Mouse (Mus musculus): ENCODE results near the gene Gp9. TPM values are rescaled to one million over a fixed set of nuclear protein-coding genes. Genes with fewer than 3 reads are reported as not detected.

Gp9 gene
- polyA plus RNA-seq, 2 experiments = 1.4 to 2.0 TPM

- WGBS = 42% methylated on average over 6 of the region's 6 CpGs
- H3K4me2 ChIP-seq (replicated peaks; ENCODE audit: low read depth, low read length, severe bottlenecking) = peak overlapping the region; percentile 71
- H3K36me3 ChIP-seq (ENCODE audit: control insufficient read depth, insufficient read depth, low read length) = peaks cover 14% of the 10 kb centered on the region
- DNase-seq (ENCODE audit: low spot score) = no peak
- no peaks in the 10 kb centered on the region for H3K27me3 ChIP-seq (ENCODE audit: control insufficient read depth, insufficient read depth, low read length)
- peaks cover 10% of the 10 kb centered on the region for H3K4me1 ChIP-seq (ENCODE audit: control insufficient read depth, insufficient read depth, low read length)
- ATAC-seq (ENCODE audit: low FRiP score, low read depth) = no peak
- no peak overlapping the region for H3K9ac ChIP-seq (ENCODE audit: low read depth, low read length, severe bottlenecking)
- peak overlapping the region; percentile 81 for H3K4me3 ChIP-seq (replicated peaks; ENCODE audit: low read length)
- H3K27ac ChIP-seq (replicated peaks; ENCODE audit: low read depth, low read length) = no peak overlapping the region
- no peak for TF ChIP-seq POLR2A (IDR thresholded peaks at IDR 0.05; ENCODE audit: borderline replicate concordance, extremely low read depth, insufficient read depth, insufficient read length)
- no peaks in the 10 kb centered on the region for H3K9me3 ChIP-seq (ENCODE audit: control insufficient read depth, low read length)
Measured at GRCm38 (mm10) chr6:87810311-87810710, 32.4 kb downstream of the Gp9 start.

- no peak for TF ChIP-seq POLR2A (IDR thresholded peaks at IDR 0.05; ENCODE audit: borderline replicate concordance, extremely low read depth, insufficient read depth, insufficient read length)
- under 1% methylated on average over 60 of the region's 77 CpGs for WGBS
- DNase-seq (ENCODE audit: low spot score) = peak; percentile 9
Measured at GRCm38 (mm10) chr6:87810713-87811669, 33.1 kb downstream of the Gp9 start.

GRCm38 (mm10) chr6:87811675-87812338, 33.9 kb downstream of the Gp9 start, which contains the start of gene Rab43:
TSS of gene Rab43 (minus strand) at chr6:87812164.
- TF ChIP-seq POLR2A (IDR thresholded peaks at IDR 0.05; ENCODE audit: borderline replicate concordance, extremely low read depth, insufficient read depth, insufficient read length) = no peak
- H3K9me3 ChIP-seq (ENCODE audit: control insufficient read depth, low read length) = no peaks in the 10 kb centered on the region
- peak within 1 kb of the TSS; percentile 81 for H3K4me3 ChIP-seq (replicated peaks; ENCODE audit: low read length)
- peaks cover 28% of the 10 kb centered on the region for H3K36me3 ChIP-seq (ENCODE audit: control insufficient read depth, insufficient read depth, low read length)
- H3K9ac ChIP-seq (ENCODE audit: low read depth, low read length, severe bottlenecking) = peak within 1 kb of the TSS; percentile 81
- peak within 1 kb of the TSS; percentile 71 for H3K4me2 ChIP-seq (replicated peaks; ENCODE audit: low read depth, low read length, severe bottlenecking)
- no peaks in the 10 kb centered on the region for H3K27me3 ChIP-seq (ENCODE audit: control insufficient read depth, insufficient read depth, low read length)
- H3K27ac ChIP-seq (replicated peaks; ENCODE audit: low read depth, low read length) = peak within 1 kb of the TSS; percentile 74
- ATAC-seq (ENCODE audit: low FRiP score, low read depth) = peak; percentile 95
- peaks cover 10% of the 10 kb centered on the region for H3K4me1 ChIP-seq (ENCODE audit: control insufficient read depth, insufficient read depth, low read length)
- peak; percentile 90 for DNase-seq (ENCODE audit: low spot score)
- 0% methylated on average over 30 of the region's 56 CpGs for WGBS

More at GRCm38 (mm10) chr6:87810713-87811669, 33.1 kb downstream of the Gp9 start:
- Histone ChIP-seq H3K9me3 (ENCODE audit: control insufficient read depth, low read length) (no peaks in the 10 kb centered on the region), H3K4me1 (ENCODE audit: control insufficient read depth, insufficient read depth, low read length) (peaks cover 10% of the 10 kb centered on the region), H3K9ac (ENCODE audit: low read depth, low read length, severe bottlenecking) (peak overlapping the region; percentile 81), H3K4me2 (replicated peaks; ENCODE audit: low read depth, low read length, severe bottlenecking) (peak overlapping the region; percentile 71), H3K4me3 (replicated peaks; ENCODE audit: low read length) (peak overlapping the region; percentile 81), H3K27ac (replicated peaks; ENCODE audit: low read depth, low read length) (peak overlapping the region; percentile 74), H3K36me3 (ENCODE audit: control insufficient read depth, insufficient read depth, low read length) (peaks cover 21% of the 10 kb centered on the region), H3K27me3 (ENCODE audit: control insufficient read depth, insufficient read depth, low read length) (no peaks in the 10 kb centered on the region)
- ATAC-seq (ENCODE audit: low FRiP score, low read depth) = peak; percentile 43; the same call in 1 of the 2 replicates

DNA sequence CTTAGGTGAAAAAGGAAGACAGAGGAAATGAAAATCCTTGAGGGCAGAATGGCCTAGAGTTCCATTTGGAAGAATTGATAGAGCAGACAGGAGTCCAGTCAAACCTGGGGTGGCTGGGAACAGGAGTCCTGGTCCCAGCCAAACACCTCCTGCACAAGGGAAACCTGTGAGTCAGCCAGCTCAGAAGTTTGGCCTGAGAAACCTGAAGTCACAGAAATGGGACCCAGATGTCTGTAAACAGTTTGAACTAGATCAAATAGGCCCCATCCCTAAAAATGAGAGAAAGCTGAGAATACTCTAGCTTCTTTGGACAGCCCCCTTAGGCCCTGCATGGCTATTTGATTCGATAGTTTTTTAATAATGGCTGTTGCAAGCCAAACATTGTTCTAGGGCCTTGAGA, 34.8 kb downstream of the Gp9 start:
- no peak for TF ChIP-seq POLR2A (IDR thresholded peaks at IDR 0.05; ENCODE audit: borderline replicate concordance, extremely low read depth, insufficient read depth, insufficient read length)
- no peak for ATAC-seq (ENCODE audit: low FRiP score, low read depth)
- peak overlapping the region; percentile 71 for H3K4me2 ChIP-seq (replicated peaks; ENCODE audit: low read depth, low read length, severe bottlenecking)

DNA sequence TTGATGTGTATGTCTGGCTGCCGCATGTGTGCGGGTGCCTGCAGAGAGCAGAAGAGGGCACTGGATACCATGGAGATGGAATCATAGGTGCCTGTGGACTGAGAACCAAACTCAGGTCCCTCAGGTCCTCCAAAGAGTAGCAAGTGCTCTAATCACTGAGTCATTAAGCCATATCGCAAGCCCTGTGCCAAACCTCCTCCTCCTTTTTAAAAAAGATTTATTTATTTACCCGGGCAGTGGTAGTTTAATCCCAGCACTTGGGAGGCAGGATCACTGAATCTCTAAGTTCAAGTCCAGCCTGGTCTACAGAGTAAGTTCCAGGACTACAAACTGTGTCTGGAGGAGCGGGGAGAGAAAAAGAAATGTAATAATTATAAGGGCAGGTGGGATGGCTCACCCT, 36.6 kb downstream of the Gp9 start:
- Histone ChIP-seq H3K27ac (replicated peaks; ENCODE audit: low read depth, low read length) (no peak overlapping the region), H3K27me3 (ENCODE audit: control insufficient read depth, insufficient read depth, low read length) (no peaks in the 10 kb centered on the region), H3K9me3 (ENCODE audit: control insufficient read depth, low read length) (no peaks in the 10 kb centered on the region), H3K4me3 (replicated peaks; ENCODE audit: low read length) (no peak overlapping the region), H3K4me1 (ENCODE audit: control insufficient read depth, insufficient read depth, low read length) (peaks cover 10% of the 10 kb centered on the region), H3K9ac (ENCODE audit: low read depth, low read length, severe bottlenecking) (no peak overlapping the region), H3K4me2 (replicated peaks; ENCODE audit: low read depth, low read length, severe bottlenecking) (no peak overlapping the region), H3K36me3 (ENCODE audit: control insufficient read depth, insufficient read depth, low read length) (peaks cover 50% of the 10 kb centered on the region)
- DNase-seq (ENCODE audit: low spot score) (no peak), ATAC-seq (ENCODE audit: low FRiP score, low read depth) (no peak)
- WGBS = 91% methylated on average over 5 of the region's 5 CpGs
- no peak for TF ChIP-seq POLR2A (IDR thresholded peaks at IDR 0.05; ENCODE audit: borderline replicate concordance, extremely low read depth, insufficient read depth, insufficient read length)

More for the DNA sequence above, 34.8 kb downstream of the Gp9 start:
- peak overlapping the region; percentile 81; the same call in 1 of the 2 replicates for H3K9ac ChIP-seq (ENCODE audit: low read depth, low read length, severe bottlenecking)
- WGBS = 62% methylated on average over 1 of the region's 1 CpGs
- peaks cover 10% of the 10 kb centered on the region for H3K4me1 ChIP-seq (ENCODE audit: control insufficient read depth, insufficient read depth, low read length)
- peaks cover 36% of the 10 kb centered on the region for H3K36me3 ChIP-seq (ENCODE audit: control insufficient read depth, insufficient read depth, low read length)
- peak overlapping the region; percentile 61; the same call in 1 of the 2 replicates for H3K27ac ChIP-seq (replicated peaks; ENCODE audit: low read depth, low read length)
- H3K9me3 ChIP-seq (ENCODE audit: control insufficient read depth, low read length) = no peaks in the 10 kb centered on the region
- DNase-seq (ENCODE audit: low spot score) = no peak
- H3K4me3 ChIP-seq (replicated peaks; ENCODE audit: low read length) = peak overlapping the region; percentile 81; the same call in 1 of the 2 replicates
- H3K27me3 ChIP-seq (ENCODE audit: control insufficient read depth, insufficient read depth, low read length) = no peaks in the 10 kb centered on the region

All from limb, embryonic 14.5 days (tissue).